Mouse (Mus musculus) MEL (cell line): ENCODE measurements around the gene Rrp7a. TPM values are rescaled to one million over a fixed set of nuclear protein-coding genes. Genes with fewer than 3 reads are reported as not detected.

Experiments
- DNase-seq: peaks from one replicate; pipeline ENCODE4 v3.0.0; 2011; ENCODE audit warnings: low read depth, low spot score
- H3K27ac ChIP-seq: 2 replicates; pipeline ENCODE4 v1.5.1; 2012; ENCODE audit warnings: low read depth, mild to moderate bottlenecking, control low read depth, low read length, moderate library complexity; ENCODE audit not compliant: control insufficient read depth
- H3K27me3 ChIP-seq, 2 experiments: fragments of 150-350 bp in 1 of 2; sonication (generic) in 1 of 2; 2 replicates each; pipeline ENCODE4 v1.6.1; 2012; ENCODE audit warnings: low read length in 2 of 2, mild to moderate bottlenecking in 2 of 2, improper control_type of control experiment in 1 of 2, moderate library complexity in 1 of 2; ENCODE audit not compliant: insufficient read depth in 2 of 2, control insufficient read depth in 1 of 2
- H3K36me3 ChIP-seq, 2 experiments: 2 replicates each; pipeline ENCODE4 v1.6.1; 2012 to 2014; ENCODE audit warnings: low read length in 2 of 2, improper control_type of control experiment in 1 of 2, inconsistent platforms in 1 of 2, mild to moderate bottlenecking in 1 of 2; ENCODE audit not compliant: insufficient read depth in 2 of 2, control insufficient read depth in 1 of 2
- H3K4me1 ChIP-seq, 2 experiments: fragments of 150-350 bp in 1 of 2; sonication (generic) in 1 of 2; 2 replicates each; pipeline ENCODE4 v1.6.1; 2012; ENCODE audit warnings: low read length in 2 of 2, improper control_type of control experiment in 1 of 2, mild to moderate bottlenecking in 1 of 2; ENCODE audit not compliant: insufficient read depth in 2 of 2, control insufficient read depth in 1 of 2
- H3K4me3 ChIP-seq, 2 experiments: fragments of 150-350 bp in 1 of 2; sonication (generic) in 1 of 2; 2 replicates each; pipeline ENCODE4 v1.5.1; 2012; ENCODE audit warnings: low read depth in 2 of 2, low read length in 2 of 2, mild to moderate bottlenecking in 2 of 2, moderate library complexity in 2 of 2, control low read depth in 1 of 2, improper control_type of control experiment in 1 of 2; ENCODE audit not compliant: control insufficient read depth in 1 of 2, insufficient read depth in 1 of 2
- H3K79me2 ChIP-seq: 2 replicates; pipeline ENCODE4 v1.6.1; 2012; ENCODE audit warnings: mild to moderate bottlenecking, low read length, moderate library complexity; ENCODE audit not compliant: control insufficient read depth, poor library complexity, insufficient read depth
- H3K9ac ChIP-seq: 2 replicates; pipeline ENCODE4 v1.6.1; 2012; ENCODE audit warnings: low read depth, mild to moderate bottlenecking, control low read depth, low read length, moderate library complexity; ENCODE audit not compliant: control insufficient read depth, poor library complexity, severe bottlenecking
- H3K9me3 ChIP-seq: fragments of 150-350 bp; sonication (generic); replicated peaks from 2 replicates; pipeline ENCODE4 v1.6.1; 2012; ENCODE audit warnings: mild to moderate bottlenecking, low read length, improper control_type of control experiment, moderate library complexity; ENCODE audit not compliant: insufficient read depth
- CHD1 ChIP-seq: IDR thresholded peaks from 2 replicates; pipeline ENCODE4 v1.6.1; 2012; ENCODE audit warnings: low read depth, mild to moderate bottlenecking, inconsistent platforms, low read length, improper control_type of control experiment
- CHD2 ChIP-seq: IDR thresholded peaks from 2 replicates; pipeline ENCODE4 v1.6.1; 2011; ENCODE audit warnings: low read length, improper control_type of control experiment
- CTCF ChIP-seq, 3 experiments: IDR thresholded peaks in 2 of 3; conservative IDR thresholded peaks in 1 of 3; 2 replicates each; pipeline ENCODE4 v1.5.1; 2011 to 2012; ENCODE audit warnings: low read length in 3 of 3, low read depth in 2 of 3, mild to moderate bottlenecking in 2 of 3, improper control_type of control experiment in 1 of 3, inconsistent platforms in 1 of 3, mixed read lengths in 1 of 3, moderate library complexity in 1 of 3; ENCODE audit not compliant: control insufficient read depth in 1 of 3, insufficient read depth in 1 of 3, poor library complexity in 1 of 3, severe bottlenecking in 1 of 3
- ELF1 ChIP-seq: IDR thresholded peaks from 2 replicates; pipeline ENCODE4 v1.6.1; 2014; ENCODE audit warnings: low read depth, mild to moderate bottlenecking, inconsistent platforms, low read length, improper control_type of control experiment, moderate library complexity
- EP300 ChIP-seq, 2 experiments: IDR thresholded peaks; 2 replicates each; pipeline ENCODE4 v1.6.1; 2011; ENCODE audit warnings: improper control_type of control experiment in 2 of 2, low read length in 2 of 2, low read depth in 1 of 2, mild to moderate bottlenecking in 1 of 2
- GABPA ChIP-seq: IDR thresholded peaks from 2 replicates; pipeline ENCODE4 v1.6.1; 2012; ENCODE audit warnings: low read depth, mild to moderate bottlenecking, inconsistent platforms, low read length, improper control_type of control experiment, moderate library complexity
- HCFC1 ChIP-seq: IDR thresholded peaks from 2 replicates; pipeline ENCODE4 v1.6.1; 2012; ENCODE audit warnings: low read depth, mild to moderate bottlenecking, inconsistent platforms, low read length, improper control_type of control experiment, moderate library complexity
- JUND ChIP-seq: IDR thresholded peaks from 2 replicates; pipeline ENCODE4 v1.6.1; 2011; ENCODE audit warnings: low read depth, mild to moderate bottlenecking, improper control_type of control experiment, low read length
- MAFK ChIP-seq: IDR thresholded peaks from 2 replicates; pipeline ENCODE4 v1.6.1; 2011; ENCODE audit warnings: low read depth, mild to moderate bottlenecking, low read length, improper control_type of control experiment, borderline replicate concordance
- MAX ChIP-seq: IDR thresholded peaks from 2 replicates; pipeline ENCODE4 v1.6.1; 2011; ENCODE audit warnings: low read length, improper control_type of control experiment
- MAZ ChIP-seq: IDR thresholded peaks from 2 replicates; pipeline ENCODE4 v1.6.1; 2012; ENCODE audit warnings: low read depth, mild to moderate bottlenecking, inconsistent platforms, low read length, improper control_type of control experiment
- MXI1 ChIP-seq: IDR thresholded peaks from 2 replicates; pipeline ENCODE4 v1.6.1; 2011; ENCODE audit warnings: mild to moderate bottlenecking, low read depth, low read length, improper control_type of control experiment
- MYB ChIP-seq: IDR thresholded peaks from 2 replicates; pipeline ENCODE4 v1.6.1; 2011; ENCODE audit warnings: mild to moderate bottlenecking, low read depth, low read length, improper control_type of control experiment
- NELFE ChIP-seq: IDR thresholded peaks from 2 replicates; pipeline ENCODE4 v1.6.1; 2011; ENCODE audit warnings: low read depth, low read length, improper control_type of control experiment
- POLR2A ChIP-seq, 2 experiments: IDR thresholded peaks; 2 replicates each; pipeline ENCODE4 v1.6.1; 2011 to 2012; ENCODE audit warnings: low read length in 2 of 2, mild to moderate bottlenecking in 2 of 2, control low read depth in 1 of 2, improper control_type of control experiment in 1 of 2, low read depth in 1 of 2, moderate library complexity in 1 of 2; ENCODE audit not compliant: control insufficient read depth in 1 of 2, insufficient read depth in 1 of 2, poor library complexity in 1 of 2
- POLR2AphosphoS2 ChIP-seq: IDR thresholded peaks from 2 replicates; pipeline ENCODE4 v1.6.1; 2011; ENCODE audit warnings: low read length, improper control_type of control experiment
- POLR2AphosphoS5 ChIP-seq: IDR thresholded peaks from 2 replicates; pipeline ENCODE4 v1.6.1; 2012; ENCODE audit warnings: low read depth, borderline replicate concordance, mild to moderate bottlenecking, inconsistent platforms, low read length, moderate library complexity, mixed read lengths
- SIN3A ChIP-seq: IDR thresholded peaks from 2 replicates; pipeline ENCODE4 v1.6.1; 2012; ENCODE audit warnings: low read length, improper control_type of control experiment, inconsistent platforms
- SMC3 ChIP-seq: IDR thresholded peaks from 2 replicates; pipeline ENCODE4 v1.6.1; 2011; ENCODE audit warnings: low read depth, low read length, improper control_type of control experiment
- TAL1 ChIP-seq: IDR thresholded peaks from 2 replicates; pipeline ENCODE4 v1.6.1; 2012; ENCODE audit warnings: mild to moderate bottlenecking, inconsistent platforms, low read length, moderate library complexity, mixed read lengths
- TBP ChIP-seq: IDR thresholded peaks from 2 replicates; pipeline ENCODE4 v1.8.0; 2011; ENCODE audit warnings: low read depth, low read length, improper control_type of control experiment
- UBTF ChIP-seq: IDR thresholded peaks from 2 replicates; pipeline ENCODE4 v1.6.1; 2012; ENCODE audit warnings: low read depth, mild to moderate bottlenecking, inconsistent platforms, low read length, improper control_type of control experiment, moderate library complexity, borderline replicate concordance; ENCODE audit not compliant: insufficient read depth
- USF1 ChIP-seq: IDR thresholded peaks from 2 replicates; pipeline ENCODE4 v1.6.1; 2014; ENCODE audit warnings: low read depth, mild to moderate bottlenecking, inconsistent platforms, low read length, improper control_type of control experiment, moderate library complexity
- USF2 ChIP-seq, 2 experiments: IDR thresholded peaks; 2 replicates each; pipeline ENCODE4 v1.6.1; 2011 to 2012; ENCODE audit warnings: improper control_type of control experiment in 2 of 2, low read length in 2 of 2, borderline replicate concordance in 1 of 2, inconsistent platforms in 1 of 2, low read depth in 1 of 2, mild to moderate bottlenecking in 1 of 2; ENCODE audit not compliant: insufficient read depth in 1 of 2
- ZKSCAN1 ChIP-seq: IDR thresholded peaks from 2 replicates; pipeline ENCODE4 v1.6.1; 2012; ENCODE audit warnings: low read depth, mild to moderate bottlenecking, inconsistent platforms, low read length, improper control_type of control experiment, moderate library complexity
- ZMIZ1 ChIP-seq: IDR thresholded peaks from 2 replicates; pipeline ENCODE4 v1.6.1; 2012; ENCODE audit warnings: low read depth, mild to moderate bottlenecking, inconsistent platforms, low read length, improper control_type of control experiment, moderate library complexity
- ZNF384 ChIP-seq: IDR thresholded peaks from 2 replicates; pipeline ENCODE4 v1.6.1; 2012; ENCODE audit warnings: low read depth, mild to moderate bottlenecking, inconsistent platforms, low read length, improper control_type of control experiment
- polyA plus RNA-seq, 2 experiments: library from polyadenylated mRNA; stranded (reverse) in 1 of 2; unstranded in 1 of 2; fragments of >175 nt in 1 of 2; fragments of >200 nt in 1 of 2; gene quantifications; 2 replicates each; pipeline versions ENCODE4 v1.2.1 to v1.2.4; 2012; ENCODE audit warnings: low replicate concordance in 2 of 2, low read depth in 1 of 2; ENCODE audit not compliant: insufficient read length in 2 of 2, insufficient read depth in 1 of 2, missing spikeins in 1 of 2
- total RNA-seq: library from RNA; depleted of rRNA; stranded (reverse); fragments of 300-350 nt; gene quantifications from 2 replicates; pipeline ENCODE4 v1.2.3, GENCODE M21; 2012

Gene Rrp7a
- total and polyA plus RNA-seq, 3 experiments, result 155 to 483 (median 283) TPM

DNA sequence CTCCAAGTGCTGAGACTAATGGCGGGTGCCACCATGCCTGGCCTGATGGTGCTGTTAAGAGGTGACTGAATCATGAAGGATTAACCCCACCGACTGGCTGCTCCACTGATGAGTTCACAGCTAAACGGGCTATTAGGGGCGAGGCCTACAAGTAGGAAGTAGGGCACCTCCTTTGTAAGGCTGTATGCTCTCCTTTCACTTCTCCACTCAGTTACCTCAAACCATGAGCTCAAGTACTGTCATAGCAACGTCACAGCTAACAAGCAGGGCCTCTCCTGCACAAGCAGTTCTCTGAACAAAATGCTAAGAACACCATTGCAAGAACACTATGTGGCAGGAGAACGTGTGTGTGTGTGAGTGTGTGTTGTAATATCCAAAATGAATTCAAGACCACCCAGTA lies 22.9 kb upstream of the Rrp7a start:
- Histone ChIP-seq H3K4me1 (peaks cover 0 to 16% of the 10 kb centered on the region in 2 experiments; a peak in 2 of 4 replicates), H3K27me3 (no peaks in the 10 kb centered on the region), H3K9me3 (no peaks in the 10 kb centered on the region), H3K36me3 (peaks cover 3 to 9% of the 10 kb centered on the region in 2 experiments), H3K27ac (no peak overlapping the region), H3K4me3 (no peak overlapping the region), H3K79me2 (peaks cover 82% of the 10 kb centered on the region), H3K9ac (no peak overlapping the region)
- TF ChIP-seq POLR2AphosphoS2, result no peak
- no peak for TF ChIP-seq TBP
- TF ChIP-seq TAL1, result no peak
- no peak for TF ChIP-seq CTCF (IDR thresholded peaks at IDR 0.05 in 2 of 3, conservative IDR thresholded peaks at IDR 0.05 in 1 of 3; ENCODE audit: control insufficient read depth in 1 of 3, insufficient read depth in 1 of 3, low read depth in 2 of 3, low read length in 3 of 3, poor library complexity in 1 of 3, severe bottlenecking in 1 of 3)
- no peak for TF ChIP-seq ZKSCAN1
- no peak for TF ChIP-seq NELFE
- no peak for TF ChIP-seq UBTF
- no peak for TF ChIP-seq SMC3
- TF ChIP-seq USF2 (IDR thresholded peaks at IDR 0.05; ENCODE audit: borderline replicate concordance in 1 of 2, insufficient read depth in 1 of 2, low read depth in 1 of 2, low read length in 2 of 2), result no peak
- no peak for TF ChIP-seq ZNF384
- no peak for TF ChIP-seq POLR2A (IDR thresholded peaks at IDR 0.05; ENCODE audit: control insufficient read depth in 1 of 2, insufficient read depth in 1 of 2, low read depth in 1 of 2, low read length in 2 of 2, poor library complexity in 1 of 2)
- TF ChIP-seq ELF1, result no peak
- TF ChIP-seq POLR2AphosphoS5, result no peak
- no peak for TF ChIP-seq ZMIZ1
- no peak for TF ChIP-seq EP300 (IDR thresholded peaks at IDR 0.05; ENCODE audit: low read depth in 1 of 2, low read length in 2 of 2)
- no peak for TF ChIP-seq MAX
- no peak for TF ChIP-seq MYB
- TF ChIP-seq HCFC1, result no peak
- TF ChIP-seq MAFK, result no peak
- no peak for TF ChIP-seq MXI1
- peak; percentile 37 for DNase-seq

- Histone ChIP-seq H3K9me3 (no peaks in the 10 kb centered on the region), H3K79me2 (peaks cover 74% of the 10 kb centered on the region), H3K27ac (no peak overlapping the region), H3K4me3 (no peak overlapping the region), H3K36me3 (peaks cover 3 to 9% of the 10 kb centered on the region in 2 experiments), H3K9ac (no peak overlapping the region), H3K27me3 (no peaks in the 10 kb centered on the region), H3K4me1 (peaks cover 0 to 12% of the 10 kb centered on the region in 2 experiments; a peak in 2 of 4 replicates)
- no peak for TF ChIP-seq TAL1
- no peak for TF ChIP-seq POLR2AphosphoS5
- TF ChIP-seq UBTF, result no peak
- TF ChIP-seq CHD2, result no peak
- no peak for TF ChIP-seq MAZ
- TF ChIP-seq JUND, result no peak
- no peak for TF ChIP-seq TBP
- no peak for TF ChIP-seq CHD1
- TF ChIP-seq MAX, result no peak
- no peak for TF ChIP-seq GABPA
- no peak for TF ChIP-seq USF1
- no peak for TF ChIP-seq ZKSCAN1
- no peak for TF ChIP-seq POLR2AphosphoS2
- no peak for TF ChIP-seq SIN3A
- TF ChIP-seq, all 39 proteins: peak for 0
- no peak for DNase-seq
These were observed 20.3 kb upstream of the Rrp7a start for GRCm38 (mm10) chr15:83142861-83143260.
